Mouse (Mus musculus): Measurements from ENCODE around the gene Auts2. TPM values are rescaled to one million over a fixed set of nuclear protein-coding genes. Genes with fewer than 3 reads are reported as not detected.
A peak's percentile ranks its signal among the peaks of the same experiment; 100 is the strongest.

The Auts2 gene
- polyA plus RNA-seq, 1 experiment from 2014 or later: 0.23 TPM

GRCm38 (mm10) chr5:131981451-131981850 is 561.7 kb downstream of the Auts2 start:
- H3K27me3 ChIP-seq: no peaks in the 10 kb centered on the region
- no peak for DNase-seq (ENCODE audit: low read depth, low spot score)
- no peak for ATAC-seq
- in situ Hi-C loops (cut with MboI; ENCODE audit: low pct_unique_long_range_greater_than_20kb): no loop called here
- ChIA-PET CTCF (interaction anchor here (0.9 to 1.2 kb wide), 2 partner anchors 9 to 20 kb away, joined by 3 read pairs; no protein-coding TSS in a partner anchor), POLR2A (no interaction called here)
- TF ChIP-seq CTCF (IDR thresholded peaks at IDR 0.05): no peak

GRCm38 (mm10) chr5:131978939-131979338 is 564.2 kb downstream of the Auts2 start:
- no peak for TF ChIP-seq CTCF (IDR thresholded peaks at IDR 0.05)
- ChIA-PET POLR2A (no interaction called here), CTCF (no interaction called here)
- no peak for DNase-seq (ENCODE audit: low read depth, low spot score)
- in situ Hi-C loops (cut with MboI; ENCODE audit: low pct_unique_long_range_greater_than_20kb): no loop called here
- ATAC-seq: no peak
- no peaks in the 10 kb centered on the region for H3K27me3 ChIP-seq

GRCm38 (mm10) chr5:131977497-131977896 is 565.6 kb downstream of the Auts2 start:
- TF ChIP-seq CTCF (IDR thresholded peaks at IDR 0.05): peak; percentile 13
- no peaks in the 10 kb centered on the region for H3K27me3 ChIP-seq
- ATAC-seq (no peak), DNase-seq (ENCODE audit: low read depth, low spot score) (no peak)
- CTCF ChIA-PET: no interaction called here
- POLR2A ChIA-PET: no interaction called here
- in situ Hi-C loops (cut with MboI; ENCODE audit: low pct_unique_long_range_greater_than_20kb): no loop called here

- POLR2A ChIA-PET: no interaction called here
- CTCF ChIA-PET: interaction anchor here (1.4 to 2.2 kb wide), 2 partner anchors 9 to 10 kb away, joined by 3 to 8 read pairs; no protein-coding TSS in a partner anchor
- TF ChIP-seq CTCF (IDR thresholded peaks at IDR 0.05): no peak
- ATAC-seq (no peak), DNase-seq (ENCODE audit: low read depth, low spot score) (no peak)
- in situ Hi-C loops (cut with MboI; ENCODE audit: low pct_unique_long_range_greater_than_20kb): no loop called here
- peaks cover 11% of the 10 kb centered on the region for H3K27me3 ChIP-seq
Measured at GRCm38 (mm10) chr5:131971901-131972300, 571.2 kb downstream of the Auts2 start.

- in situ Hi-C loops (cut with MboI; ENCODE audit: low pct_unique_long_range_greater_than_20kb): no loop called here
- no peak for ATAC-seq
- POLR2A ChIA-PET: interaction anchor here (0.6 to 0.7 kb wide), 2 partner anchors 434 to 893 kb away, joined by 4 to 6 read pairs; no protein-coding TSS in a partner anchor
Measured at GRCm38 (mm10) chr5:131965499-131965898, 577.6 kb downstream of the Auts2 start.

GRCm38 (mm10) chr5:131963565-131963964 is 579.6 kb downstream of the Auts2 start:
- peaks cover 18% of the 10 kb centered on the region for H3K27me3 ChIP-seq
- in situ Hi-C loops (cut with MboI; ENCODE audit: low pct_unique_long_range_greater_than_20kb): no loop called here
- ATAC-seq (no peak), DNase-seq (ENCODE audit: low read depth, low spot score) (no peak)
- POLR2A ChIA-PET: no interaction called here
- CTCF ChIA-PET: interaction anchor here (2.0 kb wide), 1 partner anchor 9 kb away, joined by 8 read pairs; no protein-coding TSS in a partner anchor
- TF ChIP-seq CTCF (IDR thresholded peaks at IDR 0.05): no peak

More at GRCm38 (mm10) chr5:131965499-131965898, 577.6 kb downstream of the Auts2 start:
- peaks cover 12% of the 10 kb centered on the region for H3K27me3 ChIP-seq
- CTCF ChIA-PET: no interaction called here
- DNase-seq (ENCODE audit: low read depth, low spot score): no peak
- TF ChIP-seq CTCF (IDR thresholded peaks at IDR 0.05): no peak

- ATAC-seq: no peak
- peaks cover 10% of the 10 kb centered on the region for H3K27me3 ChIP-seq
- in situ Hi-C loops (cut with MboI; ENCODE audit: low pct_unique_long_range_greater_than_20kb): no loop called here
- CTCF ChIA-PET: interaction anchor here (2.0 kb wide), 1 partner anchor 11 kb away, joined by 8 read pairs; no protein-coding TSS in a partner anchor
- no peak for TF ChIP-seq CTCF (IDR thresholded peaks at IDR 0.05)
- DNase-seq (ENCODE audit: low read depth, low spot score): no peak
- POLR2A ChIA-PET: no interaction called here
Measured at GRCm38 (mm10) chr5:131961859-131962258, 581.3 kb downstream of the Auts2 start.

GRCm38 (mm10) chr5:131960432-131960831 is 582.7 kb downstream of the Auts2 start:
- ChIA-PET CTCF (no interaction called here), POLR2A (no interaction called here)
- H3K27me3 ChIP-seq: peaks cover 9% of the 10 kb centered on the region
- TF ChIP-seq CTCF (IDR thresholded peaks at IDR 0.05): no peak
- ATAC-seq (no peak), DNase-seq (ENCODE audit: low read depth, low spot score) (no peak)
- in situ Hi-C loops (cut with MboI; ENCODE audit: low pct_unique_long_range_greater_than_20kb): no loop called here

GRCm38 (mm10) chr5:131956998-131957397 is 586.1 kb downstream of the Auts2 start:
- ChIA-PET CTCF (no interaction called here), POLR2A (no interaction called here)
- in situ Hi-C loops (cut with MboI; ENCODE audit: low pct_unique_long_range_greater_than_20kb): no loop called here
- ATAC-seq (no peak), DNase-seq (ENCODE audit: low read depth, low spot score) (no peak)
- H3K27me3 ChIP-seq: peaks cover 12% of the 10 kb centered on the region
- TF ChIP-seq CTCF (IDR thresholded peaks at IDR 0.05): no peak

GRCm38 (mm10) chr5:131956090-131956489 is 587.1 kb downstream of the Auts2 start:
- H3K27me3 ChIP-seq: peaks cover 12% of the 10 kb centered on the region
- CTCF ChIA-PET: no interaction called here
- DNase-seq (ENCODE audit: low read depth, low spot score): no peak
- ATAC-seq: no peak
- in situ Hi-C loops (cut with MboI; ENCODE audit: low pct_unique_long_range_greater_than_20kb): no loop called here
- no peak for TF ChIP-seq CTCF (IDR thresholded peaks at IDR 0.05)
- POLR2A ChIA-PET: no interaction called here

GRCm38 (mm10) chr5:131955227-131956016 is 587.7 kb downstream of the Auts2 start:
- POLR2A ChIA-PET: no interaction called here
- TF ChIP-seq CTCF (IDR thresholded peaks at IDR 0.05): no peak
- peaks cover 12% of the 10 kb centered on the region for H3K27me3 ChIP-seq
- in situ Hi-C loops (cut with MboI; ENCODE audit: low pct_unique_long_range_greater_than_20kb): no loop called here
- CTCF ChIA-PET: no interaction called here
- no peak for DNase-seq (ENCODE audit: low read depth, low spot score)
- no peak for ATAC-seq
